Mouse (Mus musculus) lung, postnatal 25 days (tissue): ENCODE results near the gene Fam104a.

Experiments
- DNase-seq: peaks from one replicate; pipeline ENCODE4 v3.0.0; 2022; ENCODE audit warnings: low spot score

Fam104a gene

GRCm38 (mm10) chr11:113683957-113684706 lies at the start of gene Fam104a, which contains the start of gene D11Wsu47e:
Gene Fam104a (minus strand): TSS chr11:113684155.
Gene D11Wsu47e (plus strand): TSS chr11:113684412.
- DNase-seq: peak; percentile 96

- no peak for DNase-seq
Measured at GRCm38 (mm10) chr11:113731945-113732612, 48.1 kb upstream of the Fam104a start.

GRCm38 (mm10) chr11:113730879-113731278 lies 46.9 kb upstream of the Fam104a start:
- DNase-seq: no peak

GRCm38 (mm10) chr11:113729917-113730316 lies 46.0 kb upstream of the Fam104a start:
- no peak for DNase-seq

- no peak for DNase-seq
Measured at GRCm38 (mm10) chr11:113729239-113729638, 45.3 kb upstream of the Fam104a start.

GRCm38 (mm10) chr11:113727992-113728391 lies 44.0 kb upstream of the Fam104a start:
- no peak for DNase-seq

- DNase-seq: no peak
Measured at GRCm38 (mm10) chr11:113726994-113727888, 43.3 kb upstream of the Fam104a start.

GRCm38 (mm10) chr11:113725235-113726048 lies 41.5 kb upstream of the Fam104a start:
- DNase-seq: no peak

GRCm38 (mm10) chr11:113722405-113723090 lies 38.6 kb upstream of the Fam104a start:
- no peak for DNase-seq

- peak; percentile 69 for DNase-seq
Measured at GRCm38 (mm10) chr11:113717767-113718424, 33.9 kb upstream of the Fam104a start.

GRCm38 (mm10) chr11:113716132-113716531 lies 32.2 kb upstream of the Fam104a start:
- DNase-seq: no peak

- no peak for DNase-seq
Measured at GRCm38 (mm10) chr11:113715078-113715674, 31.2 kb upstream of the Fam104a start.

- no peak for DNase-seq
Measured at GRCm38 (mm10) chr11:113711061-113711460, 27.1 kb upstream of the Fam104a start.

GRCm38 (mm10) chr11:113710257-113710777 lies 26.4 kb upstream of the Fam104a start:
- DNase-seq: no peak

- no peak for DNase-seq
Measured at GRCm38 (mm10) chr11:113709731-113710256, 25.8 kb upstream of the Fam104a start, which contains the start of gene Cpsf4l. Gene Cpsf4l (minus strand): TSS chr11:113710017.

GRCm38 (mm10) chr11:113709272-113709671 lies 25.3 kb upstream of the Fam104a start:
- no peak for DNase-seq

GRCm38 (mm10) chr11:113708629-113709213 lies 24.8 kb upstream of the Fam104a start:
- DNase-seq: no peak

- DNase-seq: no peak
Measured at GRCm38 (mm10) chr11:113705966-113706652, 22.2 kb upstream of the Fam104a start.
